Mouse (Mus musculus): ENCODE measurements at regions not wholly inside any gene's neighbourhood (a gene's known extent, or its start where the extent isn't known, plus 50 kb on each side); places are given as distances from the start of the nearest gene placed in this dataset.
"Not testable (repeated sequence)": the region's sequence is repeated elsewhere in the genome, so short reads cannot be mapped to it uniquely, and the experiment has no call there.

DNA sequence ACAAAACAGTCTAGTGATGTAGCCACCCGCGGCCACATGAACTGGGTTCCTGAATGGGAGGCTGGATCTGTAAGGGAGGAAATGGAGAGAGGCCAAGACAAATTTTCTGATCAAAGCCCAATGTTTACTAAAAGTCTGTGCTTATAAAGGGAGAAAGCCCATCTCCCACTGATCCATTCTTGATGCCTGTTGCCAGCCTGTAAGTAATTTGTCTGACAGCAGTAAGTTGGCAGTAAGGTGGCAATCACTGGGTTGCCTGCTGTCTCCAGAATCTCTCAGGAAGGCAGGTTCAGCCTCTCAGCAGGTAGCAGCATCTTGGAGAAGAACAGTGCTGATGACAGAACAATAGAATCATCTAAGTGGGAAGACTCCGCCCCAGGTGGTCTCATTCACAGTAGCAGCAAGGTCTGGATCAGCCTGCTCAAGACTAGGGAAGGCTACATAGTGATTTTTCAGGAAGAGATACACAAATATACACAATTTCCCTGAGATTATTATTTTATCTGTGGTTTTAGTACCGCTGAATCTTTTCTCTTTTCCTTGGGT is 327.9 kb downstream of the Impad1 start:
- ATAC-seq (replicated peaks): no peak
- 51% methylated on average over 4 of the region's 4 CpGs for WGBS
- Histone ChIP-seq H3K4me1 (no peaks in the 10 kb centered on the region), H3K4me3 (no peak overlapping the region), H3K4me2 (no peak overlapping the region), H3K27me3 (replicated peaks) (no peaks in the 10 kb centered on the region), H3K9ac (no peak overlapping the region), H3K36me3 (replicated peaks) (no peaks in the 10 kb centered on the region), H3K9me3 (no peaks in the 10 kb centered on the region), H3K27ac (no peak overlapping the region)

DNA sequence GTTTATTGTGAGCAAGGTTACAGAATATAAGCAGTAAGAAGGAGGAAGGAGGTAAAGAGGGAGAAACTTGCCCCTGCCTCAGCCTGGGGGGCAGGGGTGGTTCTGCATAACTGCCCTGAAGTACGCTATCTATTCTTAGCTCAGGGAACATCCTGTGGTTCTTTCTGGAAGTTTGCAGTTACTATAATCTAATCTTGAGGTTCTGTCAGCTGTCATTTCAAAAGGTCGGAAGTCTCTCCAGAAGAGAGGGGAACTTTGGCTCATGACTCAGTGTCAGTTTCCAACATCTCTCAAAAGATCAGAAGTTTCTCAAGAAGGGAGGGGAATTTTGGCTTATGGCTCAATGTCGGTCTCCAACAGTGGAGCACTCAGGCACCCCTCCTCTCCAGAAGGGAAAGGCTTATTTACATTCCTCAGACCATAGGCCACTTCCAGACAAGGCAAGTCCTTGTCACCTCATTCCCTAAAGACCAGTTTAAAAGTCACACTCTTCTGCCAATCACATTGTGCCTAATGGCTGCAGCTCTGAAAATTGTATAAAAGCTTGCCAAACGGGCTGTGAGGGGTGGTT is 328.9 kb downstream of the Impad1 start:
- Histone ChIP-seq H3K4me1 (no peaks in the 10 kb centered on the region), H3K9me3 (no peaks in the 10 kb centered on the region), H3K4me2 (no peak overlapping the region), H3K4me3 (no peak overlapping the region), H3K27ac (no peak overlapping the region), H3K9ac (no peak overlapping the region), H3K27me3 (replicated peaks) (no peaks in the 10 kb centered on the region), H3K36me3 (replicated peaks) (no peaks in the 10 kb centered on the region)
- 85% methylated on average over 4 of the region's 4 CpGs for whole genome bisulfite sequencing
- no peak for ATAC-seq (replicated peaks)

DNA sequence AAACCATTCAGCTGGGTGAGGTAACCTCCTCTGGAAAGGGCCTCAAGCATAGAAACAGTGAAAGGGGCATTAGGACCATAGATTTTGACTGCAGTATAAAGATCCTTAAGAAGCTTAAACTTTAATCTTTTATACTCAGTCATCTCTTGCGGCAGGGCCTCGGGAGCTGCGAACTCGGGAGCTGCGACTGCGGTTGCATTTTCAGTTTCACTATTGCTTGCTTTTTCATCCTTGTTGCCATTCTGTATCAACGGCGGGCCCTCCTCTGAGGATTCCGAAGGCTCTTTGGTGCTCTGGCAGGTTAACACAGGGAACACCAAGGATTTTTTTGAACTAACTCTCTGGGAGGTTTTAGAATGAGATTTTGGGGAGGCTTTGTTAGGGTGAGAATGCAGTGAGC is 333.9 kb downstream of the Impad1 start:
- Histone ChIP-seq H3K27me3 (replicated peaks) (no peaks in the 10 kb centered on the region), H3K4me3 (no peak overlapping the region), H3K4me2 (no peak overlapping the region), H3K9me3 (no peaks in the 10 kb centered on the region), H3K4me1 (no peaks in the 10 kb centered on the region), H3K9ac (no peak overlapping the region), H3K27ac (no peak overlapping the region), H3K36me3 (replicated peaks) (no peaks in the 10 kb centered on the region)
- 60% methylated on average over 9 of the region's 9 CpGs for WGBS
- ATAC-seq (replicated peaks): no peak

DNA sequence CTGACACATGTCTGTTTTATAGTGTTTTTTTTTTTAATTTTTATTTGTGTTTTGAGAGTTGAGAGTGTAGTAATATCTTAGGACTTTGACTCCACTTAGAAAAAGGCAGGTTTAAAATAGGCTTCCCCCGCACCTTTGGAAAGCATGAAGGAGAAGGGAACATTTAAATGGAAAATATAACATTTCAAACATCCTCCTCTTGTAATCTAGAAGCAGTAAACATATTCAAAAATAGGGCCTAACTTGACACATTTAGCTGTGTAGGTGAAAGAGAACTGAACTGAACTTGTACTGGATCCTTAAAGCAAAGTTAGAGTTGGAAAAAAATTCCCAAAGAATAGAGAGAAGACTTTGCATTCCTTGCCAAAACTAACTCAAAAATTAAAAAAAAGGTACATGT is 343.1 kb downstream of the Impad1 start:
- Histone ChIP-seq H3K27ac (no peak overlapping the region), H3K4me2 (no peak overlapping the region), H3K36me3 (replicated peaks) (no peaks in the 10 kb centered on the region), H3K27me3 (replicated peaks) (no peaks in the 10 kb centered on the region), H3K9me3 (no peaks in the 10 kb centered on the region), H3K9ac (no peak overlapping the region), H3K4me3 (no peak overlapping the region), H3K4me1 (no peaks in the 10 kb centered on the region)
- ATAC-seq (replicated peaks): no peak
- 90% methylated on average over 1 of the region's 1 CpGs for WGBS

DNA sequence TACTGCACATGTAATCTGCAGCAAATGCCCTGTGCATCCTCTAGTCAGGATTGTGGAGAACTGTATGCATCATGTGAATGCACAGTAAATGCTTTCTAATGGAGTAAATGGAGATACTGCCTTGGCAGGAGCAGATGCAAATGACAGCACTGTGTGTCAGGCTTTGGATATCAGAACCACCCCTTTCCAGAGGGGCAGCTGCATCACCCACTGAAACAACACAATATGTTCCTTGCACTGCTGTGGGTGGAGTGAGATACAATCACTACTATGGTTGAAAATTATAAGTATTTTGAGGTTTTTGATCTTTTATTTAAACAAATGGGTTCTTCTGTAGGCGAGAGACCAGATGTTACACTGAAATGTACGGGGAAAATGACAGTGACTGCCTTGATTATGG is 350.5 kb downstream of the Impad1 start:
- H3K4me2 ChIP-seq: no peak overlapping the region
- H3K4me3 ChIP-seq: no peak overlapping the region
- H3K27me3 ChIP-seq (replicated peaks): no peaks in the 10 kb centered on the region
- H3K27ac ChIP-seq: no peak overlapping the region
- H3K9me3 ChIP-seq: no peaks in the 10 kb centered on the region
- H3K4me1 ChIP-seq: no peaks in the 10 kb centered on the region
- ATAC-seq (replicated peaks): no peak
- no peak overlapping the region for H3K9ac ChIP-seq
- 87% methylated on average over 2 of the region's 2 CpGs for WGBS
- no peaks in the 10 kb centered on the region for H3K36me3 ChIP-seq (replicated peaks)

DNA sequence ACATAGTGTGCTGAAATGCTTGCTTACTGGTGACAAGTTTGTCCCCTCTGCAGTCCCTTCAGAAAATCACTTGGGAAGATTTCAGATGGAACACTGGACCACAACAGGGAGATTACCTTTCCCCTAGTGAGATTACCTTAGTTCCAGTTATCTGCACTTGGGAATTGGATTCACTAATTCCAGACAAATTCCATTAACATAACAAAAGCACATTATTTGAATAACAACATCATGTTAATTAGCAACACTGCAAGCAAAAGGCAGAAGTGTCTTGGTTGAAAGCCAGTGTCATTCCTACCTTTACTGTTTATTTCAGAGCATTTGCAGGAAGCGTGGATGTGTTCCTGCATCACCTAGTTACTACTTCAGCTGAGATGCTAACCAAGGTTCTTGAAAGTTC is 355.6 kb downstream of the Impad1 start:
- no peak overlapping the region for H3K4me3 ChIP-seq
- no peaks in the 10 kb centered on the region for H3K36me3 ChIP-seq (replicated peaks)
- ATAC-seq (replicated peaks): no peak
- H3K4me1 ChIP-seq: no peaks in the 10 kb centered on the region
- no peaks in the 10 kb centered on the region for H3K27me3 ChIP-seq (replicated peaks)
- no peak overlapping the region for H3K4me2 ChIP-seq
- H3K9me3 ChIP-seq: no peaks in the 10 kb centered on the region
- no peak overlapping the region for H3K27ac ChIP-seq
- H3K9ac ChIP-seq: no peak overlapping the region
- 54% methylated on average over 1 of the region's 1 CpGs for WGBS

DNA sequence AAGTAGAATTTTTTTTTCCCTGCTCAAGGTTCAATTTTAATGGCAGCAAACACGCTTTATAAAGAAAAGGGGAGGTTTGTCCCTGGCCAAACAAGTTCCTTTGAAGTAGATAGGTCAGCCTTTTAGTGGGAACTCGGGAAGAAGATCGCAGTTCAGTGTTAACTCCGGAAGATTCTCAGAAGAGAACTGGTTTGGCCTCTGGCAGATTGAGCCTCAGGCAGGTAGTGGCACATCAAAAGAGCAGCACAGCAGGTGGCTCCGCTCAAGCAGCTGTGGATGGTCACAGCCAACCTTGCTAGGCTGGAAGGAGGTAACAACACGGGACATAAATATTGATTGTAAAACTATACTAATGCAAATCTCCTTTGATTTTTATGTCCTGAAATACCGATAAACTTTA is 347.2 kb upstream of the Sdr16c6 start:
- WGBS: 48% methylated on average over 7 of the region's 7 CpGs
- H3K4me3 ChIP-seq; H3K36me3 ChIP-seq (replicated peaks); H3K4me2 ChIP-seq; H3K9me3 ChIP-seq; H3K27me3 ChIP-seq (replicated peaks); H3K27ac ChIP-seq; H3K4me1 ChIP-seq; H3K9ac ChIP-seq; ATAC-seq (replicated peaks): not testable (repeated sequence)

DNA sequence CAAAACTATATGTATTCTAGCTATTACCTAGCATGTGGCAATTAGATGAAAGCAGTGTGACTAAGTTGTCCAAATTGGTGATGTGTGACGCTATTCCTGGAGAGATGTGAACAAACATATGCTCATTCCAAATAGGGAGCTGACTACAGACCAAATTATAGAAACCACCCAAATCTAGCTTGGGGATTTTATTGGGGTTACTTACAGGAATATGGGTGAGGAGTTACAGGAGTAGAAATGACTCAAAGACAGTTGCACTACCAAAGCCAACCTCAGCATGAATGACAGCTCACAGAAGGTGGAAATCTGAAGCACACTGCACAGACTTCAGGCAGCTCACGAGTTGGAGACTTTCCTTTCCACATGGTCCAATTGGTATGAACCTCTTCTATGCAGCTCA is 326.5 kb upstream of the Sdr16c6 start:
- no peaks in the 10 kb centered on the region for H3K27me3 ChIP-seq (replicated peaks)
- H3K9me3 ChIP-seq: no peaks in the 10 kb centered on the region
- no peak for ATAC-seq (replicated peaks)
- no peak overlapping the region for H3K27ac ChIP-seq
- H3K4me3 ChIP-seq: no peak overlapping the region
- H3K9ac ChIP-seq: no peak overlapping the region
- WGBS: 81% methylated on average over 2 of the region's 2 CpGs
- H3K4me1 ChIP-seq: no peaks in the 10 kb centered on the region
- H3K4me2 ChIP-seq: no peak overlapping the region
- no peaks in the 10 kb centered on the region for H3K36me3 ChIP-seq (replicated peaks)

DNA sequence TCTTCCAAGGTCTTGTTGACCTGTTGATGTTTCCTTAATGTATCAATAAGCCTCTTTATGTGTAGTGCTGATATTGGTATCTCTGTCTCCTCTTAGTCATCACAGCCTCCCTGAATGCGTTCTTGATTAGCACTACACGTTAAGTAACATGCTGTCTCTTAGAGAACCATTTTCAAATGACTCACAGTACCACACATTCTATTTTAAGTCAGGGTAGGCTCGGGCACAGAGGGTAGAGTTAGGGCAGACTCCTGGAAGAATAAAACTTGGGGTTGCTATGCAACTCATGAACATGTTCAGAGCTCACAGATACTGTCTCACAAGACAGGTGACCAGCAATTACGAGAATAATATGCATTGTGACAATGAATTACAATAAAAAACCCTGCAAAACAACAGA is 320.1 kb upstream of the Sdr16c6 start:
- H3K27ac ChIP-seq: no peak overlapping the region
- no peaks in the 10 kb centered on the region for H3K36me3 ChIP-seq (replicated peaks)
- H3K27me3 ChIP-seq (replicated peaks): no peaks in the 10 kb centered on the region
- H3K4me3 ChIP-seq: no peak overlapping the region
- 82% methylated on average over 4 of the region's 4 CpGs for WGBS
- no peaks in the 10 kb centered on the region for H3K4me1 ChIP-seq
- H3K4me2 ChIP-seq: no peak overlapping the region
- H3K9ac ChIP-seq: no peak overlapping the region
- H3K9me3 ChIP-seq: no peaks in the 10 kb centered on the region
- no peak for ATAC-seq (replicated peaks)

DNA sequence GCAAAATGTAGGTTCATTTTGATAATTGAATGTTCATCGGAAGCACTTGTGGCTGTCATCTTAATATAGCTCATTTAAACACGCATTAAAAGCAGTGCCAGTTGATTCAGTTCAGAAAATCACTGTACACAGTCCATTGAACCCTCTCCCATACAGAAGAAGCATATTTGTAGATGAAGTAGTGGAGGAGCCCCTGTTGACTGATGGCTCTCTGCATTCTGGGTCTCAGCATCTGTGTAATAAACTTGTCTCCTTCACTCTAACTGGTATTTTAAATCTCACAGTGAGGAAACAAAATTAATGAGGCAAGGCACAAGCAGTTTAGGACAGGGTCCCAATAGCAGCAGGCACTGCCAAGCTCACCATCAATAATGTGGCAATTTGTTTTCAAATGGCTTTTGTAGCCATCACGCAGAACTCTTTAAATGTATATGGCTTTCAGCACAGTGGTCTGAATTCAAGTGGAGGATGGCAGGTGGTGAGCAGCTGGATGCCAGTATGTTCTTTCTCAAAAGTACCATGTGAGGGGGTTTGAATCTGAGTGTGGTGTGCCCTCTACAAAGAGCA is 302.8 kb upstream of the Sdr16c6 start:
- no peaks in the 10 kb centered on the region for H3K36me3 ChIP-seq (replicated peaks)
- ATAC-seq (replicated peaks): no peak
- 87% methylated on average over 3 of the region's 3 CpGs for WGBS
- no peak overlapping the region for H3K9ac ChIP-seq
- no peaks in the 10 kb centered on the region for H3K27me3 ChIP-seq (replicated peaks)
- H3K4me1 ChIP-seq: no peaks in the 10 kb centered on the region
- H3K4me2 ChIP-seq: no peak overlapping the region
- no peaks in the 10 kb centered on the region for H3K9me3 ChIP-seq
- no peak overlapping the region for H3K4me3 ChIP-seq
- no peak overlapping the region for H3K27ac ChIP-seq

DNA sequence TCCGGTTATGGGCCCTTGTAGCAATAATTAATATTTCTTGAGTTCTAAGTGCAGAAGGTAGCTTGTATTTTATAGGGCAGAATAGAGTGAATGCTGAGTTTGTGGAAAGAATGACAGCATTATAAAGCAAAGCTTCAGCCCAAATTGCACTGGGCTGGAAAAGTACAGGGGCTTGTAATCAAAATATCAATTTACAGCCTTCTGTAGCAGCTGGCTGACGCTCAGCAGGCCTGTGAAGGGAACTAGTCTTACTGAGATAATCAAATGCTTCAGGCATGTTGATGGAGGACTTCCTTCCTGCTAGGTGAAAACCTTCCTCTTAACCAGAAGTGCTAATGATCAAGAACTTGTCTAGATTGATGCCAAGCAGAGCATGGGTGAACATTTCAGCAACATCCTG is 257.9 kb upstream of the Sdr16c6 start:
- Histone ChIP-seq H3K4me1 (no peaks in the 10 kb centered on the region), H3K4me3 (no peak overlapping the region), H3K9me3 (no peaks in the 10 kb centered on the region), H3K9ac (no peak overlapping the region), H3K4me2 (no peak overlapping the region), H3K36me3 (replicated peaks) (no peaks in the 10 kb centered on the region), H3K27me3 (replicated peaks) (no peaks in the 10 kb centered on the region), H3K27ac (no peak overlapping the region)
- no peak for ATAC-seq (replicated peaks)
- 79% methylated on average over 2 of the region's 2 CpGs for WGBS

DNA sequence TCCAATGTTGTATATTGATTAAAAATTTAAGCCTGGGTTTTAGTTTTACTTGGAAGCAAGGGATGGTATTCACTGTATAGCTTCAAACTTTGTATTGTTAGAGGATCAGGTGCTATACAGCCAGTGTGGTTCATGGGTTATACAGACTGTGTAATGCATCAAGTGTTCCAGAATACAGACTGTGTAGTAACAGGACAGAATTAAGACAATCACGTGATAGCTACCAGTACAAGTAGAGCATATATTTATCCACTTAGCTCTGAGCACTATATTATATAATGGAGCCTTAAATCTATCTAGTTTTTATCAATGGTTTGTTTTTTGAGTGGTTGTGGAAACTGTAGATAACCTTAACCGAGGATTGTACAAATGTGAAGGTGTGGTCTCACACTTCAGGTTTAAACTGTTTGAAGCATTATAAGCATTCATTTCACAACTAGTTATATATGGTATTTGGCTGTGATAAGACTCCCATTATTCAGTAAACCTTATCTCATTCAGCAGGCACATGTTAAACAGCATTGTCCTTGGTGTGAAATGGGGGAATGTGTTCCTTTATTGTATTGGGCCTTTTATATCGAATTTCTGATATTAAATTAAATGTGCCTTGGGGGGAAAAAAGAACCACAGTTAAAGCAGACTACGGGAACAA is 256.3 kb upstream of the Sdr16c6 start:
- no peaks in the 10 kb centered on the region for H3K27me3 ChIP-seq (replicated peaks)
- no peaks in the 10 kb centered on the region for H3K9me3 ChIP-seq
- no peaks in the 10 kb centered on the region for H3K36me3 ChIP-seq (replicated peaks)
- no peak overlapping the region for H3K4me2 ChIP-seq
- H3K4me3 ChIP-seq: no peak overlapping the region
- no peak overlapping the region for H3K9ac ChIP-seq
- no peak overlapping the region for H3K27ac ChIP-seq
- no peaks in the 10 kb centered on the region for H3K4me1 ChIP-seq
- 68% methylated on average over 4 of the region's 4 CpGs for WGBS
- 0 out of 2 replicates have a peak, but pooled peaks have one; percentile 17 for ATAC-seq (replicated peaks)

DNA sequence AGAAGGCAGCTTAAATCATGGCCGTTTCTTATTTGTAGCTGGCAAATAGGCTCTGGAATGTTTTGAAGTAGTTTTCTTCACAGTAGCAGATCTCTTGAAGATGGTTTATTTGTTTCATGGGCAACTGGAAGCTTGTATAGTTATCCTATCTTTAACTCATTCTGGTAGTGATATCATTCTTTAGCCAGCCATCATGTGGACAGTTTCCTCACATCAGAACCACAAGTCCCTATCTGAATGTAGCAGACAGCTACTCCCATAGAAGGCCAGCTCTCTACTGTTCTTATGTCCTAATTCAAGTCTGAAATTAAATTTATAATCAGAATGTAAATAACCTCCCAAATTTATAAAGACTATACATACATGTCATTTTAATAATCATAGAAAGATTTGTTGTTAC is 253.8 kb upstream of the Sdr16c6 start:
- 87% methylated on average over 1 of the region's 1 CpGs for WGBS
- H3K4me1 ChIP-seq: no peaks in the 10 kb centered on the region
- no peak overlapping the region for H3K4me3 ChIP-seq
- H3K9me3 ChIP-seq: no peaks in the 10 kb centered on the region
- no peak overlapping the region for H3K27ac ChIP-seq
- H3K9ac ChIP-seq: no peak overlapping the region
- no peaks in the 10 kb centered on the region for H3K27me3 ChIP-seq (replicated peaks)
- H3K36me3 ChIP-seq (replicated peaks): no peaks in the 10 kb centered on the region
- no peak for ATAC-seq (replicated peaks)
- no peak overlapping the region for H3K4me2 ChIP-seq

Measured in midbrain, embryonic 15.5 days (tissue).